Mouse (Mus musculus) limb, embryonic 11.5 days (tissue): ENCODE results near the gene Mt3. TPM values are rescaled to one million over a fixed set of nuclear protein-coding genes. Genes with fewer than 3 reads are reported as not detected.

Experiments used
- polyA plus RNA-seq: library from polyadenylated mRNA; unstranded; fragments of >200 nt; fragmentation: Nextera tagmentation; extraction: Ambion mirVana; gene quantifications from 2 replicates; pipeline ENCODE4 v1.2.1, GENCODE M21; 2014

Mt3 gene
- polyA plus RNA-seq, 1 experiment from 2014 or later: 0.61 TPM

Other genes starting within 250 kb of the Mt3 start
- gene Amfr, start 139.8 kb upstream of the Mt3 start, polyA plus RNA-seq: 37.3 and 44.9 TPM in 2 replicates
- 154 and 162 TPM in 2 replicates for gene Nudt21, start 115.6 kb upstream of the Mt3 start, polyA plus RNA-seq
- gene Ogfod1, start 115.4 kb upstream of the Mt3 start, polyA plus RNA-seq: 14.4 and 14.6 TPM in 2 replicates
- 16.2 and 17.2 TPM in 2 replicates for gene Bbs2, start 53.7 kb upstream of the Mt3 start, polyA plus RNA-seq
- gene Mt4, start 15.4 kb upstream of the Mt3 start, polyA plus RNA-seq: not detected in 2 replicates
- 21.7 and 23.2 TPM in 2 replicates for gene Mt2, start 20.1 kb downstream of the Mt3 start, polyA plus RNA-seq
- 81.4 and 82.2 TPM in 2 replicates for gene Mt1, start 26.5 kb downstream of the Mt3 start, polyA plus RNA-seq
- gene Nup93, start 62.0 kb downstream of the Mt3 start, polyA plus RNA-seq: 128 and 135 TPM in 2 replicates
- gene Slc12a3, start 176.6 kb downstream of the Mt3 start, polyA plus RNA-seq: 0.16 TPM in 1 of 2 replicates, not detected in the other
- gene Herpud1, start 233.8 kb downstream of the Mt3 start, polyA plus RNA-seq: 61.9 and 62.4 TPM in 2 replicates